Mouse (Mus musculus) liver, embryonic 14.5 days (tissue): ENCODE measurements around the gene Map1lc3b. TPM values are rescaled to one million over a fixed set of nuclear protein-coding genes. Genes with fewer than 3 reads are reported as not detected.
A peak's percentile ranks its signal among the peaks of the same experiment; 100 is the strongest.

ENCODE experiments used
- ATAC-seq: fragments of 200-750 bp; cut with Nextera tagmentation; 2 replicates; pipeline ENCODE4 v1.8.0; 2017; ENCODE audit warnings: moderate number of reproducible peaks, mild to moderate bottlenecking, moderate library complexity; ENCODE audit not compliant: insufficient read depth
- DNase-seq, 3 experiments: peaks; one replicate each; pipeline ENCODE4 v3.0.0-alpha.2; 2012 to 2013; ENCODE audit warnings: low read depth in 3 of 3, low spot score in 3 of 3
- H3K27ac ChIP-seq: fragments of 300-500 bp; sonication (generic); 2 replicates; pipeline ENCODE4 v1.5.1; 2014; ENCODE audit warnings: moderate library complexity, mild to moderate bottlenecking, control low read depth, inconsistent platforms
- H3K27me3 ChIP-seq: fragments of 300-500 bp; sonication (generic); 2 replicates; pipeline ENCODE4 v1.6.1; 2014; ENCODE audit warnings: mild to moderate bottlenecking, low read length, moderate library complexity; ENCODE audit not compliant: control insufficient read depth, insufficient read depth
- H3K36me3 ChIP-seq: fragments of 300-500 bp; sonication (generic); replicated peaks from 2 replicates; pipeline ENCODE4 v1.6.1; 2014; ENCODE audit warnings: low read depth; ENCODE audit not compliant: control insufficient read depth, insufficient read depth
- H3K4me1 ChIP-seq, 2 experiments: fragments of 200-500 bp in 1 of 2; fragments of 300-500 bp in 1 of 2; sonication (generic) in 1 of 2; replicated peaks; 2 replicates each; pipeline ENCODE4 v1.6.1; 2012 to 2014; ENCODE audit warnings: antibody characterized with exemption in 1 of 2, inconsistent platforms in 1 of 2, low read length in 1 of 2; ENCODE audit not compliant: control insufficient read depth in 2 of 2, insufficient read depth in 2 of 2
- H3K4me2 ChIP-seq: fragments of 300-500 bp; sonication (generic); 2 replicates; pipeline ENCODE4 v1.6.1; 2014; ENCODE audit warnings: low read depth, mild to moderate bottlenecking, control low read depth, moderate library complexity
- H3K4me3 ChIP-seq, 2 experiments: fragments of 200-500 bp in 1 of 2; fragments of 300-500 bp in 1 of 2; sonication (generic) in 1 of 2; 2 replicates each; pipeline ENCODE4 v1.5.1; 2012 to 2014; ENCODE audit warnings: low read depth in 2 of 2, low read length in 2 of 2, mild to moderate bottlenecking in 2 of 2, control low read depth in 1 of 2, inconsistent platforms in 1 of 2, moderate library complexity in 1 of 2; ENCODE audit not compliant: insufficient read depth in 1 of 2
- H3K9ac ChIP-seq: fragments of 300-500 bp; sonication (generic); replicated peaks from 2 replicates; pipeline ENCODE4 v1.6.1; 2014; ENCODE audit warnings: mild to moderate bottlenecking, control low read depth, moderate library complexity
- H3K9me3 ChIP-seq: fragments of 300-500 bp; sonication (generic); 2 replicates; pipeline ENCODE4 v1.6.1; 2016; ENCODE audit warnings: low read length, mixed read lengths; ENCODE audit not compliant: control insufficient read depth
- CTCF ChIP-seq: IDR thresholded peaks from 2 replicates; pipeline ENCODE4 v1.5.1; 2016; ENCODE audit warnings: antibody characterized with exemption, low read depth, control low read depth
- EP300 ChIP-seq: IDR thresholded peaks from 2 replicates; pipeline ENCODE4 v1.6.1; 2016; ENCODE audit warnings: antibody characterized with exemption, low read depth
- WGBS: fragments of 180-500 bp; shearing (Covaris S2); extraction: QIAGEN DNeasy Blood & Tissue Kit; methylation state at CpG from one replicate; pipeline ENCODE4 v1.1.7; 2014; ENCODE audit not compliant: insufficient replicate concordance; 5-methylcytosine and 5-hydroxymethylcytosine counted together
- polyA plus RNA-seq, 2 experiments: library from polyadenylated mRNA; depleted of rRNA in 1 of 2; stranded (reverse) in 1 of 2; unstranded in 1 of 2; fragments of >200 nt; fragmentation: Nextera tagmentation in 1 of 2; extraction: Ambion mirVana in 1 of 2; gene quantifications; 2 replicates each; pipeline versions ENCODE4 v1.2.1 to v1.2.3; 2012 to 2014

The Map1lc3b gene
- polyA plus RNA-seq, 2 experiments: 20.9 to 147 TPM

GRCm38 (mm10) chr8:121619401-121619995 is 29.3 kb downstream of the Map1lc3b start:
- Histone ChIP-seq H3K4me1 (no peaks in the 10 kb centered on the region), H3K4me2 (no peak overlapping the region), H3K27ac (no peak overlapping the region), H3K9me3 (no peaks in the 10 kb centered on the region), H3K4me3 (no peak overlapping the region), H3K27me3 (no peaks in the 10 kb centered on the region), H3K9ac (no peak overlapping the region), H3K36me3 (no peaks in the 10 kb centered on the region)
- ATAC-seq (peak; percentile 68), DNase-seq (no peak)
- no peak for TF ChIP-seq CTCF
- TF ChIP-seq EP300: no peak
- 29% methylated on average over 7 of the region's 7 CpGs for WGBS

GRCm38 (mm10) chr8:121620801-121621516 is 30.8 kb downstream of the Map1lc3b start:
- no peaks in the 10 kb centered on the region for H3K36me3 ChIP-seq
- no peak overlapping the region for H3K4me2 ChIP-seq
- no peak overlapping the region for H3K9ac ChIP-seq
- no peak overlapping the region for H3K27ac ChIP-seq
- H3K4me3 ChIP-seq: no peak overlapping the region
- no peaks in the 10 kb centered on the region for H3K9me3 ChIP-seq
- DNase-seq (no peak), ATAC-seq (no peak)
- no peaks in the 10 kb centered on the region for H3K27me3 ChIP-seq
- 60% methylated on average over 12 of the region's 12 CpGs for WGBS
- H3K4me1 ChIP-seq: no peaks in the 10 kb centered on the region
- no peak for TF ChIP-seq EP300

GRCm38 (mm10) chr8:121621879-121622278 is 31.7 kb downstream of the Map1lc3b start:
- ATAC-seq (no peak), DNase-seq (no peak)
- Histone ChIP-seq H3K27ac (no peak overlapping the region), H3K27me3 (no peaks in the 10 kb centered on the region), H3K9me3 (no peaks in the 10 kb centered on the region), H3K36me3 (no peaks in the 10 kb centered on the region), H3K9ac (no peak overlapping the region), H3K4me1 (no peaks in the 10 kb centered on the region), H3K4me2 (no peak overlapping the region), H3K4me3 (no peak overlapping the region)
- TF ChIP-seq CTCF (0 out of 2 replicates have a peak, but pooled peaks have one; percentile 5), EP300 (no peak)
- WGBS: 54% methylated on average over 1 of the region's 1 CpGs

- no peaks in the 10 kb centered on the region for H3K36me3 ChIP-seq
- ATAC-seq: no peak
- no peak for DNase-seq
- WGBS: 71% methylated on average over 8 of the region's 8 CpGs
- H3K4me2 ChIP-seq: no peak overlapping the region
- no peak overlapping the region for H3K27ac ChIP-seq
- no peak overlapping the region for H3K4me3 ChIP-seq
- no peaks in the 10 kb centered on the region for H3K9me3 ChIP-seq
- no peak overlapping the region for H3K9ac ChIP-seq
- no peaks in the 10 kb centered on the region for H3K27me3 ChIP-seq
- H3K4me1 ChIP-seq: no peaks in the 10 kb centered on the region
- no peak for TF ChIP-seq CTCF
- TF ChIP-seq EP300: no peak
Measured at GRCm38 (mm10) chr8:121623043-121623442, 32.9 kb downstream of the Map1lc3b start.

- H3K9me3 ChIP-seq: no peaks in the 10 kb centered on the region
- 44% methylated on average over 4 of the region's 4 CpGs for WGBS
- no peak overlapping the region for H3K9ac ChIP-seq
- H3K27me3 ChIP-seq: no peaks in the 10 kb centered on the region
- H3K4me2 ChIP-seq: no peak overlapping the region
- H3K4me3 ChIP-seq: no peak overlapping the region
- H3K36me3 ChIP-seq: no peaks in the 10 kb centered on the region
- H3K27ac ChIP-seq: no peak overlapping the region
- no peak for ATAC-seq
- TF ChIP-seq EP300: no peak
- DNase-seq: no peak
- no peaks in the 10 kb centered on the region for H3K4me1 ChIP-seq
Measured at GRCm38 (mm10) chr8:121628681-121629080, 38.5 kb downstream of the Map1lc3b start.
